Comparison of ENCODE assay signal across 8 mouse cellular contexts in the genomic region with DNA sequence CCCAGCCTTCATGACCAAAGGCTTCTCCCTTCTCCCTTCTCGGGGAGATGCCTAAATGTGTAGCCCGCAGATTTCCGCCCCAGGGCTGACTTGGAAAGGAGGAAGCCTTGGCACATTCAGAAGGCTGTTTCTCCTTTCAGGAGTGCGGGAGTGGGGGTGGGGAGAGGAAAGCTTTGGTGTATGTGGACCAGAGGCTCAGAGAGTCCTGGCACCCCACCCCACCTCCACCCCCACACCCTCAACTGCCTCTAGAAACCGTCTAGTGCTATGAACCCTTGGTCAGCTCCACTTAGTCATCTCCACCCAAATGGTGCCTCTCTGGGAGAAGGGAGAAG. TPM values are rescaled to one million over a fixed set of nuclear protein-coding genes. Genes with fewer than 3 reads are reported as not detected.
A peak's percentile ranks its signal among the peaks of the same experiment; 100 is the strongest.
DNase-seq lines count a peak whose midpoint lies in the region; ATAC-seq and TF ChIP-seq lines count a peak whose summit lies in the region.

No protein-coding gene starts in this region.

- peaks cover 3% of the 10 kb centered on the region for H3K4me1 ChIP-seq in ES-Bruce4 (ENCODE audit: control insufficient read depth, insufficient read depth, low read length)
- peaks cover 39% of the 10 kb centered on the region for H3K4me1 ChIP-seq in forebrain, embryonic 13.5 days
- no peaks in the 10 kb centered on the region for H3K4me1 ChIP-seq in liver, embryonic 11.5 days (replicated peaks; ENCODE audit: control insufficient read depth, insufficient read depth, low read length)
- H3K4me1 ChIP-seq in neural tube, embryonic 15.5 days, result peaks cover 40% of the 10 kb centered on the region

- peak; percentile 44; the same call in 1 of the 2 replicates for ATAC-seq in forebrain, embryonic 13.5 days
- ATAC-seq in liver, embryonic 11.5 days (replicated peaks; ENCODE audit: low FRiP score), result no peak
- ATAC-seq in neural tube, embryonic 15.5 days (ENCODE audit: low FRiP score), result peak; percentile 45

- no peak for TF ChIP-seq POLR2A in ES-Bruce4 (IDR thresholded peaks at IDR 0.05; ENCODE audit: insufficient read depth, low read length)

- H3K4me3 ChIP-seq in ES-Bruce4 (ENCODE audit: low read depth, low read length), result peak overlapping the region; percentile 69
- peak overlapping the region; percentile 75 for H3K4me3 ChIP-seq in forebrain, embryonic 13.5 days
- peak overlapping the region; percentile 65 for H3K4me3 ChIP-seq in liver, embryonic 11.5 days (ENCODE audit: low read depth, low read length)
- H3K4me3 ChIP-seq in neural tube, embryonic 15.5 days (replicated peaks), result peak overlapping the region; percentile 85

- peak overlapping the region; percentile 91 for H3K9ac ChIP-seq in ES-Bruce4 (ENCODE audit: low read depth, poor library complexity, severe bottlenecking)
- peak overlapping the region; percentile 89 for H3K9ac ChIP-seq in forebrain, embryonic 13.5 days
- no peak overlapping the region for H3K9ac ChIP-seq in liver, embryonic 11.5 days (ENCODE audit: low read depth, low read length)
- H3K9ac ChIP-seq in neural tube, embryonic 15.5 days (replicated peaks), result peak overlapping the region; percentile 92

- DNase-seq in gastrocnemius, postnatal 14 days, result peak; percentile 14
- DNase-seq in gastrocnemius, adult 18-20 months (ENCODE audit: low spot score), result no peak
- no peak for DNase-seq in liver, embryonic 11.5 days (ENCODE audit: low spot score)
- DNase-seq in thymus, postnatal 14 days, result no peak
- DNase-seq in frontal cortex, adult 2 months (ENCODE audit: extremely low spot score in 1 of 2, low spot score in 1 of 2), result no peak

- no peak overlapping the region for H3K27ac ChIP-seq in ES-Bruce4 (ENCODE audit: insufficient read depth, low read length)
- no peak overlapping the region; the same call in 1 of the 2 replicates for H3K27ac ChIP-seq in forebrain, embryonic 13.5 days
- no peak overlapping the region for H3K27ac ChIP-seq in liver, embryonic 11.5 days (ENCODE audit: low read depth, low read length)
- peak overlapping the region; percentile 89 for H3K27ac ChIP-seq in neural tube, embryonic 15.5 days (replicated peaks)

- H3K4me2 ChIP-seq in forebrain, embryonic 13.5 days, result peak overlapping the region; percentile 75
- H3K4me2 ChIP-seq in liver, embryonic 11.5 days, result peak overlapping the region; percentile 65
- peak overlapping the region; percentile 73 for H3K4me2 ChIP-seq in neural tube, embryonic 15.5 days

- no peaks in the 10 kb centered on the region for H3K36me3 ChIP-seq in ES-Bruce4 (ENCODE audit: control insufficient read depth, insufficient read depth, low read length, poor library complexity, severe bottlenecking)
- H3K36me3 ChIP-seq in forebrain, embryonic 13.5 days (ENCODE audit: poor library complexity, severe bottlenecking), result no peaks in the 10 kb centered on the region
- H3K36me3 ChIP-seq in liver, embryonic 11.5 days (ENCODE audit: control insufficient read depth, insufficient read depth, low read length), result no peaks in the 10 kb centered on the region
- H3K36me3 ChIP-seq in neural tube, embryonic 15.5 days, result no peaks in the 10 kb centered on the region

- H3K9me3 ChIP-seq in ES-Bruce4 (replicated peaks; ENCODE audit: control insufficient read depth, insufficient read depth, low read length, poor library complexity, severe bottlenecking), result peaks cover 5% of the 10 kb centered on the region; the same call in 1 of the 2 replicates
- H3K9me3 ChIP-seq in forebrain, embryonic 13.5 days (replicated peaks), result no peaks in the 10 kb centered on the region
- H3K9me3 ChIP-seq in liver, embryonic 11.5 days (ENCODE audit: control insufficient read depth, low read length), result no peaks in the 10 kb centered on the region
- H3K9me3 ChIP-seq in neural tube, embryonic 15.5 days (replicated peaks), result no peaks in the 10 kb centered on the region

- TF ChIP-seq CTCF in ES-Bruce4 (IDR thresholded peaks at IDR 0.05; ENCODE audit: low read depth, low read length), result no peak

- no peak for TF ChIP-seq EP300 in ES-Bruce4 (IDR thresholded peaks at IDR 0.05; ENCODE audit: insufficient read depth, low read depth, low read length)

- H3K27me3 ChIP-seq in ES-Bruce4 (ENCODE audit: control insufficient read depth, insufficient read depth, low read length, poor library complexity, severe bottlenecking), result peaks cover 6% of the 10 kb centered on the region; the same call in 1 of the 2 replicates
- H3K27me3 ChIP-seq in forebrain, embryonic 13.5 days, result no peaks in the 10 kb centered on the region
- H3K27me3 ChIP-seq in liver, embryonic 11.5 days (replicated peaks; ENCODE audit: control insufficient read depth, insufficient read depth, low read length), result peaks cover 23% of the 10 kb centered on the region
- no peaks in the 10 kb centered on the region for H3K27me3 ChIP-seq in neural tube, embryonic 15.5 days (replicated peaks)

- intact Hi-C loops in gastrocnemius, postnatal 14 days (cut with DNase I; ENCODE audit: low total_unique reads), result loop anchor here (5.0 kb wide), 1 partner anchor 103 kb away; no protein-coding TSS in a partner anchor

- WGBS in forebrain, embryonic 13.5 days, result 14% methylated on average over 5 of the region's 5 CpGs
- WGBS in liver, embryonic 11.5 days, result 12% methylated on average over 5 of the region's 5 CpGs
- 18% methylated on average over 5 of the region's 5 CpGs for WGBS in neural tube, embryonic 15.5 days

RNA-seq across cellular contexts. Expression of a gene that starts 0.4 kb away (rescaled TPM):
- 1 to 10 TPM; 3.7 to 6.7 TPM for total RNA-seq in gastrocnemius, postnatal 14 days (2021)
- 1 to 10 TPM; 1.2 to 2.1 TPM for total RNA-seq in gastrocnemius, adult 18-20 months (2021)
- 3.1 and 4.8 TPM in 2 replicates for polyA plus RNA-seq in ES-Bruce4 (2011; ENCODE audit: insufficient read depth, insufficient read length, low read depth, missing spikeins)
- polyA plus RNA-seq in forebrain, embryonic 13.5 days (2015; fragmentation: Nextera tagmentation; extraction: Ambion mirVana), result 55.6 and 60.3 TPM in 2 replicates
- 10.0 and 11.3 TPM in 2 replicates for polyA plus RNA-seq in liver, embryonic 11.5 days (2014; fragmentation: Nextera tagmentation; extraction: Ambion mirVana)
- 98.6 and 111 TPM in 2 replicates for polyA plus RNA-seq in neural tube, embryonic 15.5 days (2015; fragmentation: Nextera tagmentation; extraction: Ambion mirVana)
- 40.5 and 45.7 TPM in 2 replicates for polyA plus RNA-seq in frontal cortex, adult 2 months (2012; rRNA removed)
